Comparison of ENCODE assay signal across 8 mouse cellular contexts in genomic region chr11:102438212-102439092, GRCm38 (mm10). TPM values are rescaled to one million over a fixed set of nuclear protein-coding genes. Genes with fewer than 3 reads are reported as not detected.
DNase-seq lines count a peak whose midpoint lies in the region; ATAC-seq and TF ChIP-seq lines count a peak whose summit lies in the region.

No protein-coding gene starts in this region.

- WGBS in thymus, adult 2 months = 50% methylated on average over 77 of the region's 77 CpGs
- 6% methylated on average over 77 of the region's 77 CpGs for WGBS in embryonic facial prominence, embryonic 10.5 days
- WGBS in heart, embryonic 12.5 days = 10% methylated on average over 70 of the region's 77 CpGs
- 24% methylated on average over 77 of the region's 77 CpGs for WGBS in liver, embryonic 16.5 days (ENCODE audit: insufficient replicate concordance)
- 11% methylated on average over 77 of the region's 77 CpGs for WGBS in neural tube, embryonic 13.5 days

- H3K4me2 ChIP-seq in heart, embryonic 12.5 days = peak overlapping the region; percentile 93
- peak overlapping the region; percentile 81 for H3K4me2 ChIP-seq in liver, embryonic 16.5 days (ENCODE audit: low read depth, low read length)
- H3K4me2 ChIP-seq in neural tube, embryonic 13.5 days = peak overlapping the region; percentile 64

- peak; percentile 81 for TF ChIP-seq CTCF in thymus, adult 2 months (IDR thresholded peaks at IDR 0.05; ENCODE audit: borderline replicate concordance, control insufficient read depth, extremely low read depth, insufficient read depth, low read length, poor library complexity)

- 0 out of 2 replicates have a peak, but pooled peaks cover 9% of the 10 kb centered on the region for H3K4me1 ChIP-seq in thymus, adult 2 months (replicated peaks; ENCODE audit: control insufficient read depth, insufficient read depth, low read length)
- H3K4me1 ChIP-seq in embryonic facial prominence, embryonic 10.5 days = peaks cover 33% of the 10 kb centered on the region
- H3K4me1 ChIP-seq in heart, embryonic 12.5 days (replicated peaks) = peaks cover 15% of the 10 kb centered on the region
- peaks cover 6% of the 10 kb centered on the region for H3K4me1 ChIP-seq in liver, embryonic 16.5 days (ENCODE audit: control insufficient read depth, low read depth, low read length)
- H3K4me1 ChIP-seq in neural tube, embryonic 13.5 days (replicated peaks) = peaks cover 50% of the 10 kb centered on the region

- H3K9ac ChIP-seq in heart, embryonic 12.5 days = peak overlapping the region; percentile 71
- H3K9ac ChIP-seq in liver, embryonic 16.5 days (ENCODE audit: low read depth, low read length) = peak overlapping the region; percentile 35; the same call in 1 of the 2 replicates
- H3K9ac ChIP-seq in neural tube, embryonic 13.5 days = peak overlapping the region; percentile 73

- TF ChIP-seq POLR2A in thymus, adult 2 months (IDR thresholded peaks at IDR 0.05; ENCODE audit: control insufficient read depth, extremely low read depth, insufficient read depth, low read length, poor library complexity) = no peak

- ATAC-seq in heart, embryonic 12.5 days (ENCODE audit: insufficient number of reproducible peaks, low FRiP score) = peak; percentile 23
- peak; percentile 17; the same call in 1 of the 2 replicates for ATAC-seq in liver, embryonic 16.5 days (ENCODE audit: low read depth)
- peak; percentile 1; the same call in 1 of the 2 replicates for ATAC-seq in neural tube, embryonic 13.5 days (ENCODE audit: low read depth)

- peaks cover 3% of the 10 kb centered on the region; the same call in 1 of the 2 replicates for H3K27me3 ChIP-seq in thymus, adult 2 months (ENCODE audit: control insufficient read depth, insufficient read depth, low read length)
- H3K27me3 ChIP-seq in embryonic facial prominence, embryonic 10.5 days (replicated peaks; ENCODE audit: low read depth, poor library complexity, severe bottlenecking) = peaks cover 31% of the 10 kb centered on the region
- H3K27me3 ChIP-seq in heart, embryonic 12.5 days (replicated peaks) = peaks cover 8% of the 10 kb centered on the region; the same call in 1 of the 2 replicates
- H3K27me3 ChIP-seq in liver, embryonic 16.5 days (ENCODE audit: control insufficient read depth, insufficient read depth, low read depth, low read length) = peaks cover 32% of the 10 kb centered on the region
- peaks cover 9% of the 10 kb centered on the region for H3K27me3 ChIP-seq in neural tube, embryonic 13.5 days

- H3K9me3 ChIP-seq in embryonic facial prominence, embryonic 10.5 days = no peaks in the 10 kb centered on the region
- H3K9me3 ChIP-seq in heart, embryonic 12.5 days (replicated peaks) = no peaks in the 10 kb centered on the region
- H3K9me3 ChIP-seq in liver, embryonic 16.5 days (replicated peaks; ENCODE audit: control insufficient read depth, low read length) = no peaks in the 10 kb centered on the region
- no peaks in the 10 kb centered on the region for H3K9me3 ChIP-seq in neural tube, embryonic 13.5 days

- DNase-seq in thymus, adult 2 months = peak; percentile 71
- DNase-seq in thymus, adult 18-20 months = no peak
- DNase-seq in embryonic facial prominence, embryonic 10.5 days (ENCODE audit: low spot score) = peak; percentile 93
- DNase-seq in kidney, postnatal 14 days = peak; percentile 87
- peak; percentile 86 for DNase-seq in thymus, postnatal 4 days

- H3K4me3 ChIP-seq in thymus, adult 2 months (ENCODE audit: control insufficient read depth, insufficient read depth, low read length) = peak overlapping the region; percentile 24
- H3K4me3 ChIP-seq in embryonic facial prominence, embryonic 10.5 days = peak overlapping the region; percentile 54
- H3K4me3 ChIP-seq in heart, embryonic 12.5 days = peak overlapping the region; percentile 54
- peak overlapping the region; percentile 55 for H3K4me3 ChIP-seq in liver, embryonic 16.5 days (ENCODE audit: low read depth, low read length)
- peak overlapping the region; percentile 36 for H3K4me3 ChIP-seq in neural tube, embryonic 13.5 days

- H3K36me3 ChIP-seq in thymus, adult 2 months (ENCODE audit: control insufficient read depth, insufficient read depth, low read length) = no peaks in the 10 kb centered on the region
- peaks cover 95% of the 10 kb centered on the region for H3K36me3 ChIP-seq in embryonic facial prominence, embryonic 10.5 days (replicated peaks)
- H3K36me3 ChIP-seq in heart, embryonic 12.5 days = peaks cover 72% of the 10 kb centered on the region
- peaks cover 2% of the 10 kb centered on the region; the same call in 1 of the 2 replicates for H3K36me3 ChIP-seq in liver, embryonic 16.5 days (ENCODE audit: control insufficient read depth, insufficient read depth)
- peaks cover 95% of the 10 kb centered on the region for H3K36me3 ChIP-seq in neural tube, embryonic 13.5 days

- no peak overlapping the region for H3K27ac ChIP-seq in thymus, adult 2 months (ENCODE audit: control insufficient read depth, insufficient read depth, low read length)
- peak overlapping the region; percentile 63 for H3K27ac ChIP-seq in embryonic facial prominence, embryonic 10.5 days (replicated peaks)
- H3K27ac ChIP-seq in heart, embryonic 12.5 days (ENCODE audit: poor library complexity, severe bottlenecking) = 0 out of 2 replicates have a peak overlapping the region, but pooled peaks have one; percentile 14
- H3K27ac ChIP-seq in liver, embryonic 16.5 days (ENCODE audit: low read length) = no peak overlapping the region
- peak overlapping the region; percentile 62; the same call in 1 of the 2 replicates for H3K27ac ChIP-seq in neural tube, embryonic 13.5 days (replicated peaks)

RNA-seq across cellular contexts. Expression of gene Grn, which starts 8.3 kb away (rescaled TPM):
- polyA plus RNA-seq in thymus, adult 2 months (2012; rRNA removed) = 151 and 160 TPM in 2 replicates
- polyA plus RNA-seq in embryonic facial prominence, embryonic 10.5 days (2016; fragmentation: Nextera tagmentation; extraction: Ambion mirVana) = 79.4 and 87.3 TPM in 2 replicates
- 189 and 191 TPM in 2 replicates for polyA plus RNA-seq in heart, embryonic 12.5 days (2016; fragmentation: Nextera tagmentation; extraction: Ambion mirVana)
- polyA plus RNA-seq in liver, embryonic 16.5 days (2015; fragmentation: Nextera tagmentation; extraction: Ambion mirVana) = 103 and 118 TPM in 2 replicates
- polyA plus RNA-seq in neural tube, embryonic 13.5 days (2015; fragmentation: Nextera tagmentation; extraction: Ambion mirVana) = 83.3 and 88.6 TPM in 2 replicates

RNA-seq across cellular contexts. Expression of gene Fam171a2, which starts 9.0 kb away (rescaled TPM):
- polyA plus RNA-seq in thymus, adult 2 months (2012; rRNA removed) = 2.6 and 4.7 TPM in 2 replicates
- polyA plus RNA-seq in embryonic facial prominence, embryonic 10.5 days (2016; fragmentation: Nextera tagmentation; extraction: Ambion mirVana) = 3.4 and 3.7 TPM in 2 replicates
- 4.5 and 5.6 TPM in 2 replicates for polyA plus RNA-seq in heart, embryonic 12.5 days (2016; fragmentation: Nextera tagmentation; extraction: Ambion mirVana)
- polyA plus RNA-seq in liver, embryonic 16.5 days (2015; fragmentation: Nextera tagmentation; extraction: Ambion mirVana) = 0.20 and 0.34 TPM in 2 replicates
- polyA plus RNA-seq in neural tube, embryonic 13.5 days (2015; fragmentation: Nextera tagmentation; extraction: Ambion mirVana) = 20.3 and 21.6 TPM in 2 replicates

RNA-seq across cellular contexts. Expression of gene Slc25a39, which starts 30.7 kb away (rescaled TPM):
- 227 and 235 TPM in 2 replicates for polyA plus RNA-seq in thymus, adult 2 months (2012; rRNA removed)
- polyA plus RNA-seq in embryonic facial prominence, embryonic 10.5 days (2016; fragmentation: Nextera tagmentation; extraction: Ambion mirVana) = 229 and 241 TPM in 2 replicates
- polyA plus RNA-seq in heart, embryonic 12.5 days (2016; fragmentation: Nextera tagmentation; extraction: Ambion mirVana) = 253 and 260 TPM in 2 replicates
- polyA plus RNA-seq in liver, embryonic 16.5 days (2015; fragmentation: Nextera tagmentation; extraction: Ambion mirVana) = 454 and 500 TPM in 2 replicates
- 154 TPM in 2 replicates for polyA plus RNA-seq in neural tube, embryonic 13.5 days (2015; fragmentation: Nextera tagmentation; extraction: Ambion mirVana)

RNA-seq across cellular contexts. Expression of gene Itga2b, which starts 31.5 kb away (rescaled TPM):
- polyA plus RNA-seq in thymus, adult 2 months (2012; rRNA removed) = 3.8 and 4.0 TPM in 2 replicates
- 3.9 and 6.5 TPM in 2 replicates for polyA plus RNA-seq in embryonic facial prominence, embryonic 10.5 days (2016; fragmentation: Nextera tagmentation; extraction: Ambion mirVana)
- polyA plus RNA-seq in heart, embryonic 12.5 days (2016; fragmentation: Nextera tagmentation; extraction: Ambion mirVana) = 16.5 and 22.5 TPM in 2 replicates
- 28.0 and 32.9 TPM in 2 replicates for polyA plus RNA-seq in liver, embryonic 16.5 days (2015; fragmentation: Nextera tagmentation; extraction: Ambion mirVana)
- 5.7 and 6.2 TPM in 2 replicates for polyA plus RNA-seq in neural tube, embryonic 13.5 days (2015; fragmentation: Nextera tagmentation; extraction: Ambion mirVana)

RNA-seq across cellular contexts. Expression of gene Rundc3a, which starts 45.2 kb away (rescaled TPM):
- 7.9 and 8.1 TPM in 2 replicates for polyA plus RNA-seq in thymus, adult 2 months (2012; rRNA removed)
- 10.0 and 11.9 TPM in 2 replicates for polyA plus RNA-seq in embryonic facial prominence, embryonic 10.5 days (2016; fragmentation: Nextera tagmentation; extraction: Ambion mirVana)
- 1.7 and 1.8 TPM in 2 replicates for polyA plus RNA-seq in heart, embryonic 12.5 days (2016; fragmentation: Nextera tagmentation; extraction: Ambion mirVana)
- 2.1 and 2.2 TPM in 2 replicates for polyA plus RNA-seq in liver, embryonic 16.5 days (2015; fragmentation: Nextera tagmentation; extraction: Ambion mirVana)
- 156 and 161 TPM in 2 replicates for polyA plus RNA-seq in neural tube, embryonic 13.5 days (2015; fragmentation: Nextera tagmentation; extraction: Ambion mirVana)

Comparison
In these comparisons a context has a peak if more than half of its experiments do, and no peak if none do; other contexts are left out.
1. DNase-seq: peak in thymus, adult 2 months (single experiment), embryonic facial prominence, embryonic 10.5 days (single experiment), kidney, postnatal 14 days (single experiment) and thymus, postnatal 4 days (single experiment); none in thymus, adult 18-20 months (0 of 2).
2. H3K27ac ChIP-seq: peak in embryonic facial prominence, embryonic 10.5 days (single experiment), heart, embryonic 12.5 days (single experiment) and neural tube, embryonic 13.5 days (single experiment); none in thymus, adult 2 months (single experiment) and liver, embryonic 16.5 days (single experiment).
3. Peak in every context shown above with its lines, with median percentiles within 50 percentile points of each other: H3K4me3 ChIP-seq, ATAC-seq, H3K4me2 ChIP-seq and H3K9ac ChIP-seq.